11 mouse cellular contexts compared by ENCODE assay signal in the genomic region with DNA sequence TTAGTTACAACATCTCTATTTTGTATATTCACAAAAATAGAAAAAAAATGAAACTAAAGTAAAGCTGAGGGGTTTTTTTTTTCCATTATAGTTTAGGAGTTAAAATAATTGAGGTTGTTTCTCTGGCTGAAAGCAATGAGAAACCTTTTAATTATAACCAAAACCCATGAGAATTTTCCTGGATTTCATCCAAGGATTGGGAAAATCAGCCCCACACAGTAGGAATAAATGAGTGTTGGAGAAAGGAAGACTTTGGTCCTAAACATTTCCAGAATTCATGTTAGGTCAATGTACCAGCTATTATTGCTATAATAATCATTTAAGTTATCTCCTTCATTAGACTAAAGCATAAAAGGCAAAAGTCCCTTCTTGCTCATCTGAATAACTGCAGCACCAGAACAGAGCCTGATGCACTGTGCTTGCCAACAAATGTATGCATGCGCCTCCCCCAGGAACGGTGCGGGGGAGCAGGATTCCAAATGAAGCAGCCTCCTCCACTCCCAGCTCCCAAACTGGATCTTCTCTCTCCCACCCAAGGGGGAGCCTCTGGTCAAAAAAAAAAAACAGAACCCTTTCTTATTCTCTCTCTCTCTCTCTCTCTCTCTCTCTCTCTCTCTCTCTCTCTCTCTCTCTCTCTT.
DNase-seq lines count a peak whose midpoint lies in the region; ATAC-seq and TF ChIP-seq lines count a peak whose summit lies in the region.
"Had no signal": no experiment of that assay in that cellular context is flagged by ENCODE, and none has a peak within 500 bp of the region (broad histone marks: within the 10 kb centered on the region; RNA-seq: fewer than 3 reads in every experiment).

No protein-coding gene starts in this region.

- no peaks in the 10 kb centered on the region for H3K9me3 ChIP-seq in forebrain, embryonic 12.5 days
- no peaks in the 10 kb centered on the region for H3K9me3 ChIP-seq in forebrain, postnatal 0 days (ENCODE audit: low read length)
- peaks cover 2% of the 10 kb centered on the region; the same call in 1 of the 2 replicates for H3K9me3 ChIP-seq in midbrain, embryonic 13.5 days
- H3K9me3 ChIP-seq in midbrain, embryonic 10.5 days (replicated peaks), result no peaks in the 10 kb centered on the region
- H3K9me3 ChIP-seq: midbrain, embryonic 12.5 days had no signal

- ATAC-seq in forebrain, embryonic 12.5 days (ENCODE audit: low FRiP score), result peak; percentile 61; the same call in 1 of the 2 replicates
- no peak for ATAC-seq in forebrain, postnatal 0 days
- no peak for ATAC-seq in midbrain, embryonic 13.5 days

- no peak overlapping the region for H3K9ac ChIP-seq in forebrain, embryonic 12.5 days
- no peak overlapping the region for H3K9ac ChIP-seq in forebrain, postnatal 0 days
- no peak overlapping the region for H3K9ac ChIP-seq in midbrain, embryonic 13.5 days (replicated peaks)
- H3K9ac ChIP-seq: midbrain, embryonic 12.5 days had no signal

- 48% methylated on average over 3 of the region's 3 CpGs for WGBS in forebrain, embryonic 12.5 days
- WGBS in forebrain, postnatal 0 days, result 17% methylated on average over 3 of the region's 3 CpGs
- WGBS in midbrain, embryonic 13.5 days, result 48% methylated on average over 3 of the region's 3 CpGs
- WGBS in midbrain, embryonic 10.5 days, result 43% methylated on average over 3 of the region's 3 CpGs

- H3K36me3 ChIP-seq in forebrain, embryonic 12.5 days (replicated peaks), result no peaks in the 10 kb centered on the region
- H3K36me3 ChIP-seq in forebrain, postnatal 0 days (ENCODE audit: insufficient read depth), result no peaks in the 10 kb centered on the region
- no peaks in the 10 kb centered on the region for H3K36me3 ChIP-seq in midbrain, embryonic 13.5 days
- no peaks in the 10 kb centered on the region for H3K36me3 ChIP-seq in midbrain, embryonic 10.5 days
- H3K36me3 ChIP-seq: midbrain, embryonic 12.5 days had no signal

- H3K4me3 ChIP-seq in forebrain, embryonic 12.5 days (replicated peaks), result no peak overlapping the region
- H3K4me3 ChIP-seq in forebrain, postnatal 0 days (ENCODE audit: low read depth, low read length), result no peak overlapping the region
- H3K4me3 ChIP-seq in midbrain, embryonic 13.5 days (replicated peaks), result no peak overlapping the region
- H3K4me3 ChIP-seq in midbrain, embryonic 10.5 days, result no peak overlapping the region
- H3K4me3 ChIP-seq: midbrain, embryonic 12.5 days had no signal

- no peak for TF ChIP-seq CTCF in forebrain, postnatal 0 days (IDR thresholded peaks at IDR 0.05; ENCODE audit: low read depth)

- no peak for DNase-seq in forebrain, postnatal 0 days
- no peak for DNase-seq in midbrain, embryonic 10.5 days (ENCODE audit: low spot score)
- DNase-seq in left cerebral cortex, adult 18-20 months (ENCODE audit: low spot score in 2 of 2), result peak; percentile 78 to 86
- DNase-seq in right cerebral cortex, postnatal 36 days (ENCODE audit: low spot score in 2 of 2), result peak; percentile 82 to 89
- no peak for DNase-seq in urinary bladder, postnatal 14 days (ENCODE audit: low spot score)
- DNase-seq in thymus, postnatal 4 days, result no peak
- DNase-seq: spleen, adult 18-20 months had no signal

- peaks cover 18% of the 10 kb centered on the region for H3K4me1 ChIP-seq in forebrain, embryonic 12.5 days
- no peaks in the 10 kb centered on the region for H3K4me1 ChIP-seq in forebrain, postnatal 0 days (ENCODE audit: insufficient read depth)
- H3K4me1 ChIP-seq in midbrain, embryonic 13.5 days (replicated peaks), result peaks cover 5% of the 10 kb centered on the region; the same call in 1 of the 2 replicates
- H3K4me1 ChIP-seq in midbrain, embryonic 10.5 days, result peaks cover 12% of the 10 kb centered on the region

- H3K27me3 ChIP-seq in forebrain, embryonic 12.5 days, result no peaks in the 10 kb centered on the region
- no peaks in the 10 kb centered on the region for H3K27me3 ChIP-seq in forebrain, postnatal 0 days (ENCODE audit: insufficient read depth, low read length)
- no peaks in the 10 kb centered on the region for H3K27me3 ChIP-seq in midbrain, embryonic 13.5 days
- H3K27me3 ChIP-seq in midbrain, embryonic 10.5 days (ENCODE audit: low read depth, poor library complexity, severe bottlenecking), result no peaks in the 10 kb centered on the region
- H3K27me3 ChIP-seq: midbrain, embryonic 12.5 days had no signal

- no peak overlapping the region for H3K4me2 ChIP-seq in forebrain, embryonic 12.5 days
- H3K4me2 ChIP-seq in forebrain, postnatal 0 days (ENCODE audit: low read depth), result no peak overlapping the region
- H3K4me2 ChIP-seq in midbrain, embryonic 13.5 days (replicated peaks), result no peak overlapping the region
- H3K4me2 ChIP-seq: liver, embryonic 11.5 days; midbrain, embryonic 12.5 days had no signal

- H3K27ac ChIP-seq in forebrain, embryonic 12.5 days, result no peak overlapping the region
- no peak overlapping the region for H3K27ac ChIP-seq in forebrain, postnatal 0 days (ENCODE audit: low read depth, low read length)
- H3K27ac ChIP-seq in midbrain, embryonic 13.5 days, result peak overlapping the region; percentile 44; the same call in 1 of the 2 replicates
- no peak overlapping the region for H3K27ac ChIP-seq in midbrain, embryonic 10.5 days (replicated peaks)
- H3K27ac ChIP-seq: midbrain, embryonic 12.5 days had no signal

Comparison
In these comparisons a context has a peak if more than half of its experiments do, and no peak if none do; other contexts are left out.
1. DNase-seq: peak in left cerebral cortex, adult 18-20 months (2 of 2) and right cerebral cortex, postnatal 36 days (2 of 2); none in forebrain, postnatal 0 days (single experiment), midbrain, embryonic 10.5 days (single experiment), urinary bladder, postnatal 14 days (single experiment) and thymus, postnatal 4 days (single experiment).